Mouse (Mus musculus): Measurements from ENCODE around the gene Nrxn2.

The Nrxn2 gene

GRCm38 (mm10) chr19:6418233-6418879, at the start of gene Nrxn2:
Nrxn2 (plus strand) TSS chr19:6418731.
- DNase-seq = peak; percentile 95 to 97

- no peak for DNase-seq
These were observed 48.4 kb upstream of the Nrxn2 start for GRCm38 (mm10) chr19:6370175-6370574.

GRCm38 (mm10) chr19:6372433-6372832, 46.1 kb upstream of the Nrxn2 start:
- no peak for DNase-seq

- peak; percentile 89 for DNase-seq
These were observed 44.8 kb upstream of the Nrxn2 start for GRCm38 (mm10) chr19:6373539-6374400.

- DNase-seq = no peak
These were observed 44.0 kb upstream of the Nrxn2 start for GRCm38 (mm10) chr19:6374571-6374970.

- DNase-seq = no peak
These were observed 42.9 kb upstream of the Nrxn2 start for GRCm38 (mm10) chr19:6375423-6376254.

- DNase-seq = peak; percentile 78 to 82
These were observed 42.3 kb upstream of the Nrxn2 start for GRCm38 (mm10) chr19:6376255-6376564.

- no peak for DNase-seq
These were observed 41.9 kb upstream of the Nrxn2 start for GRCm38 (mm10) chr19:6376643-6377042.

- no peak for DNase-seq
These were observed 41.0 kb upstream of the Nrxn2 start for GRCm38 (mm10) chr19:6377327-6378040.

- DNase-seq = no peak
These were observed 37.9 kb upstream of the Nrxn2 start for GRCm38 (mm10) chr19:6380411-6381166.

- no peak for DNase-seq
These were observed 37.3 kb upstream of the Nrxn2 start for GRCm38 (mm10) chr19:6381238-6381637.

- peak; percentile 68 to 73 for DNase-seq
These were observed 36.1 kb upstream of the Nrxn2 start for GRCm38 (mm10) chr19:6382323-6382924.

GRCm38 (mm10) chr19:6383470-6383869, 35.1 kb upstream of the Nrxn2 start:
- DNase-seq = peak in 1 of 2 experiments; percentile 11

GRCm38 (mm10) chr19:6384128-6384527, 34.4 kb upstream of the Nrxn2 start, which contains the start of gene Pygm:
Pygm (plus strand) TSS chr19:6384399.
- peak in 1 of 2 experiments; percentile 41 for DNase-seq

GRCm38 (mm10) chr19:6384954-6385353, 33.6 kb upstream of the Nrxn2 start:
- peak in 1 of 2 experiments; percentile 4 for DNase-seq

GRCm38 (mm10) chr19:6385419-6385818, 33.1 kb upstream of the Nrxn2 start:
- DNase-seq = no peak

- DNase-seq = peak in 1 of 2 experiments; percentile 6
These were observed 32.7 kb upstream of the Nrxn2 start for GRCm38 (mm10) chr19:6385821-6386220.

GRCm38 (mm10) chr19:6386234-6386633, 32.3 kb upstream of the Nrxn2 start:
- peak in 1 of 2 experiments; percentile 9 for DNase-seq

- DNase-seq = peak; percentile 62 to 71
These were observed 30.5 kb upstream of the Nrxn2 start for GRCm38 (mm10) chr19:6388006-6388405.

- DNase-seq = peak in 1 of 2 experiments; percentile 12
These were observed 28.7 kb upstream of the Nrxn2 start for GRCm38 (mm10) chr19:6389803-6390202.

- no peak for DNase-seq
These were observed 28.3 kb upstream of the Nrxn2 start for GRCm38 (mm10) chr19:6390251-6390650.
